Mouse (Mus musculus): ENCODE results near the gene Matk.

Gene Matk

GRCm38 (mm10) chr10:81287513-81288157 lies 34.9 kb downstream of the Matk start:
- DNase-seq = peak; percentile 56 to 88

DNA sequence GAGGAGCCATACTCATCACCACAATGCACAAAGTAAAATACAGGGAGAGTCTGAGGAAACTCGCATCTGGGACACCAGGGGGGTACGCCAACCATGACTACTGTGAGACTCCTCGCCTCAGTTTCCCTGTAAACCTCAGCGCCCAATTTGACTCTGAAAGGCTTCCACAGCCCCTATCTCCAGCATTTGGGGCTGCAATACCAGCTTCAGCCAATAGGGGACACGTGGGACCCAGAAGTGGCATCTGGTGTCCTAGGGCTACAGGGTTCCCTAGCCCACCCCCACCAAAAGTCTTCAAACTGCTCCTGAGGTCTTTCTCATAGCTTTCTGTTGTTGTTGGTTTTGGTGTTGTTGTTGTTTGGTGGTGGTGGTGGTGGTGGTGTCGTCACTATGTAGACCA lies 35.9 kb downstream of the Matk start:
- peak; percentile 69 to 85 for DNase-seq

DNA sequence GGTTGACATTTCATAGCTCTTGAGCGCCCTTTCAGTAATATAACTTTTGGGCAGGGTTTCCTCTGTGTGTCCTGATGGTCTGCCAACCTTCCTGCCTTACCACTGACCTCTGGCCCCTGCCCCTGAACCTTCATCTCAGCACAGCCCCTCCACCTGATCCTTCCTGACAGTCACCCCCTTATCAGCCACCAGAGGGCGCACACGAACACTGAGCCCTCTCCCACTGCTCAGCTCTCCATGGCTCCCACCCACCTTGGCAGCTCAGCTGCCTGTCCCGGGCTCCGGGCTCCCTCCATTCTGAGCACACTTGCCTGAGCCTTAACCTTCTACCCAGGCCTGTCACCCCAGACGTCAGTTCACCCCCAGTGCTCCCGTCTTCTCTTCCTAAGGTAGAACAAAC lies 36.5 kb downstream of the Matk start:
- DNase-seq = peak; percentile 79 to 80

DNA sequence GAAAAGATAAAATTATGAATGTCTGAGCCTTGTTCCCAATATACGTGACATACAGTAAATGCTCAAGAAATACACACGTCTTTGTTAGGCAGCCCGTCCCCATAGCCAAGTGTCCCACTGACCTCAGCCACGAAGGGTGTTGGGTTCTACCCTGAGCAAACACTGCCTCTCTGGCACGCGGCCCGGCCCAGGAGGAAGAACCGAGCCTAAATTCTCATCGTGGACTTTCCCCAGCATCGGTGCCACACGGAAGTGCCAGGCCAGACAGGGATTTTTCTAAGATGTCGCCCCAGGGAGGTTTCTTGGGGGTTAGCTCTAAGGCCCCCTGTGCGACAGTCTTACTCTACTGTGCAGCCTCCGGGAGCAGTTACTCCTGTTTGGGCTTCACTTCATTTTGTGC lies 37.1 kb downstream of the Matk start:
- DNase-seq = no peak

DNA sequence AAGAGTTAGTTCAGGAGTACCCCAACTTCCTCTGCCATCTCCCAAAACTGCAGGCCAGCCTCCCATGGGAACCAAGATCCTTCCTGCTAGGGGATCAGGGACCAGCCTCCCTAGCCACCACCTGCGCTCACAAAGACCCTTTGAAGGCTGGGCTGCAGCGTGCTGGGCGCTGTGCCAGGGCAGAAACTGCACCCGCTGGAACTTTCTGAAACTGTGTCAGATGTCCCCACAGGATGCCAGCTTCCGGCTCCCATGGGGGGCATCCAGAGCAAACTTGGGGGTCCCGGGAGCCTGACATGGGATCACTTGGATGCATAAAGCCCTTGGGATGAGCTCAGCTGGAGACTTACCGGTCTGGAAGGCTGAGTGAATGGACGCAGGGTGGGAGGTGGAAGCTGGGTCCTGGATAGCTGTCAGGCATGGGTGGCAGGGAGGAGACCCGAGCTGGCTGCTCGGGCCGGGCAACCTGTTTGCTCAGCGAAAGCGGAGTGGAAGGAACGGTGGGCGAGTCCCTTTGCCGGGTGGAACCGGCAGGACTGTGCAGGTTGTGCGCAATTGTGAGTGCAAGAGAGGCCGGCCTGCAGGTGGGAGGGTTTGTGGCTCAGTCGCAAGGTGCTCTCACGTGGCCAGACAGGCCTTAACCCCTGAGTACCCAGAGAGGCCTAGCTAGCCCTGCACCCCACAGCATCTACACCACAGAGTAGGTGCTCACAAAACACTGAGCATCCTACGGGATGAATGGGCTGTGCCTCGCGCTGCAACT lies 38.1 kb downstream of the Matk start:
- peak in 1 of 2 experiments; percentile 39 for DNase-seq

- no peak for DNase-seq
These were observed 38.9 kb downstream of the Matk start, which contains the start of gene Tjp3 for GRCm38 (mm10) chr10:81291511-81292104. Gene Tjp3, minus strand, starts transcription at chr10:81291581.

DNA sequence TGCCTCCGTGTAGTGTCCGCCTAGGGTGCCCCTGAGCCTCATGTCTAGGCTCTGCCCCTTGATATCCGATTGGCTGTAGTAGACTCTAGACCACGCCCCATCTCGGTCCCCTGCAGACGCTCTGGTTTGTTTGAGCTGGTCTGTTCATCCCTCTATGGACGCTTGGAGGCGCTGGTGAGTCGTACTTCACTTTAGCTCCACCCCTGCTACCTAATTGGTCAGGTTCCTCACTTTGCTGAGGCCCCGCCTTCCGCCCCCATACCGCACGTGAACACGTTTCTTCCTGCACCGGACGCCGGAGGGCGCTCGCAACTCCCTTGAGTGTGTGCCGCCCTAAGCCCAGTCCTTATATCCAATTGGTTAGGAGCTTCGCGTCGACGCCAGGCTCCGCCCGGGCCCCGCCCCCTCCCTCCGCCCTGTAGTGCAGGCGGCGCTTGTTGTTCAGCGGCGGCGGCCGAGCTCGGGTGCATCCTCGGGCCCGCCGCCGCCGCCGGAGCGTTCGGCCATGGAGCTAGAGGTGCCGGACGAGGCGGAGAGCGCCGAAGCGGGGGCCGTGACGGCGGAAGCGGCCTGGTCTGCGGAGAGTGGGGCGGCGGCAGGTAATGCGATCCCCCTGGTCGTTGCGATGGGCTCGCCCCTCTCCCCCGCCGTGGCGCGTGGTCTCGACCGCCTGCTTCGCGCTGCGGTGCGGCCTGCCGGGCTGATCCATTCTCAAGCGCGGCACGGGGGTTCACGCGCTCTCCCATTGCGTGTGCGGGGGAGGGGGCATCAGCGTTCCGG lies 40.0 kb downstream of the Matk start, which contains the start of gene Pip5k1c:
Pip5k1c (plus strand) TSS at position 410 of the 780 bp plus-strand sequence.
- DNase-seq = peak; percentile 100

DNA sequence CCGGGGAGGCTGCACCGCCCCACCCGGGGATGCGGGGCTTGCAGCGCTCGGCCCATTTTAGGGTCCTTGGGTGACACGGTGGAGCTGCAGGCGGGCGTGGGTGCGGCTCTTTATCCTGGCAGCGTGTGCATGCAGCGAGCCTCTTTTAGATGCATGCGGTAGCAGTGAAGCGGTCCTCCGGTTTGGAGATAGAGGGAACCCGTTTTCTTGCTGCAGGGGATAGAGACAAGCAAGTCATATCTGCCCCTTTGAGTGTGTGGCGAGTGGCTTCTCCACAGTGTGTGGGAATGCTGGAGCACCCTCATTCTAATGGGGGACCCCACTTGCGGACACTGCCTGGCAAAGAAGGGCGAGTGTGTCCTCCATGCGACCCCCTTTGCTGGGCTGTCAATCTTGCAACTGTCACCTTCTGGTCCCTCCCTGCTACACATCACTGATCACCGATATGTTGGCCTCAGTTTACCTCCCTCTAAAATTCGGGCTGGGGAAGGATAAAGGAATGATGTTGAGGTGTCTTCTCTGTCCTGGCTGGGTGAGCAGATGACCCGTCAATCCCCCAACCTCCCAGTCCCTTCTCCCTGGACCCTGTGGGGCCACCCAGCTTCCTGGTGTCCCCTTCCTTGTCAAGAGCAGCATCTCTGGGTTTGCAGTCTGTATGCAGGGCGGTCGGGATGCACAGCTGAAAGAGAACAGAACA lies 40.7 kb downstream of the Matk start:
- DNase-seq = no peak

DNA sequence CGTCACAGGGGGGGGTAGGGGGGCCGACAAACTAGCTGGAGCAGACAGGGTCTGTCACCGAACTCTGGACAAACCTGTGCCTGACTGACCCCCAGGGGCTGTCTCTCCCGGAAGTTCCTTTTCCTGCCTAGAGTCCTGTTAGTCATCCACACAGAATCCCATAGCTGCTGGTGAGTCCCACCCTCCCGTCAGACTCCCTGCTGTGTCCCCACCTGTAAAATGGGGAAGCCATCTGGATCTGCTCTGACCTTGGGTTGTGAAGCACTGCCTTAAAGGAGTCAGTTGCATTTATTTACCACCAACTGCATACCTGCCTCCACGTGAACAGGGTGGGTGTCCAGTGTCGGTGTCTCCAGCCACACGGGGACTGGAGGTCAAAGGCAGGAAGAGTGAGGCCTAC lies 41.7 kb downstream of the Matk start:
- DNase-seq = peak; percentile 80 to 83

GRCm38 (mm10) chr10:81295185-81295584 lies 42.5 kb downstream of the Matk start:
- peak in 1 of 2 experiments; percentile 47 for DNase-seq

GRCm38 (mm10) chr10:81297246-81297645 lies 44.5 kb downstream of the Matk start:
- no peak for DNase-seq

GRCm38 (mm10) chr10:81297845-81298244 lies 45.1 kb downstream of the Matk start:
- DNase-seq = no peak

DNA sequence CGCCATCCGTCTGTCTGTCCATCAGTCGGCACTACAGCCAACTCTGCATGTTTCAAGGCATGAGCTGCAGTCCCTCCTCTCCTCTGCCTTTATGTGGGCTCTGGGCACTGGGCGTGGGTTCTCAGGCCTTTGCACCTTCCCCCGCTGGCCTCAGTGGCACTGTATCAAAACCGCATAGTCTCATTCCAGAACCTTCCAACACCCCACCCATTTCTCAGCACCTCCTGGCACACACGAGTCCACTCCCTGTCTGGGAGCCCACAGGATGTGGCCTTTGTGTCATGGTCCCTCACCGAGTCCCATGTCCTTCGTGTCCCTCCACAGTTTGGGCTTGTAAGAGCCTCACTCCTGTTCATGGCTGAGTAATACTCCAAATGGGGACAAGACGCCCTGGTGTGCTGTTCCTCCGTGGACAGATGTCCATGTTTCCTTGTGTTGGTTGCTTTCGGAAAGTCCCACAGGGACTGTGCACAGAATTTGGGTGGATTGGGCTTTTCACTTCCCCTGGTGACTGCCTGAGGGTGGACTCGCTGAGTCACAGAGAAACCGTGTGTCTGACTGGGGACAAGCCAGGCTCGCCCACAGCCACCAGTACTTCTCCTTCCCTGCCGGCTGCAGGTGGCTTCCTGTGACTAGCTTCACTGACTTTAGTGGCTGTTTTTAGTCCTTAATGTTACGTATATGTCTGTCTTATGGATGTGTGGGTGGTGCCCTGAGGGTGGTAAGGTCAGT lies 45.8 kb downstream of the Matk start:
- no peak for DNase-seq

DNA sequence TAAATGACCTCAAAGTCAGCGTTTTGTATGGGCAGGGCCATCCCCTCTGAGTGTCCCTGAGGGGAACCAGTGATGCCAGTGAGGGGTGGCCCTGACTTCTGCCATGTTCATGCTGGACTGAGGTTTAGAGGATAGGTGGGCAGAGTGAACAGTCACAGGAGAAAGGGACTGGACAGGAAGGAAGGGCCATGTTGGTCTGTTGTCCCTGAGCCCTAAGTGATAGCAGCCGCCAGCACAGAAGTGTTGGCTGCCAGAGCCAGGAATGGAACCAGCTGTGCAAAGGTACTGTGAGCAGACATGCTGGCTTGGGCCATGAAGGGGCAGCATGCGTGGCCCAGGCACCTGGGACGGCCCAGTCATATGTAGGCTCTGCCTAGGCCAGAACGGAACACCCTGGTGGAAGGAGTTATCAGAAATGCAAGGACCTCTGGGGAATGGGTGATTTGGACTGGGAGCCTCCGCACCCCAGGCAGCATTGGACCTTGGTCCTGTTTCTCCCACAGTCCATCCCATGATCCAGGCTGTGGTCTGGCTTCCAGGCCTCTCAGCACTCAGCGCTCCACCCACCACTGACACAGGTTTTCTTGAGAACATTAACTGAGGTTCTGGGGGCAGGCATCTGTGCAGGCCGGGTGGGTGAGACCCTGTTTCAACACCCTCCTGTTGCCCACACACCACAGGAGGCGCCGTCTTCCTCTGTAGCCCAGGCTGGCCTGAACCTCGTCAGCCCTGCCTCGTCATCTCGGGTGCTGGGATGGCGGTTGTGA lies 47.0 kb downstream of the Matk start:
- DNase-seq = no peak

- no peak for DNase-seq
These were observed 47.7 kb downstream of the Matk start for GRCm38 (mm10) chr10:81300352-81300907.

GRCm38 (mm10) chr10:81301321-81301720 lies 48.6 kb downstream of the Matk start:
- DNase-seq = peak; percentile 59 to 76

GRCm38 (mm10) chr10:81302288-81302687 lies 49.6 kb downstream of the Matk start:
- no peak for DNase-seq

- no peak for DNase-seq
These were observed 50.1 kb downstream of the Matk start for GRCm38 (mm10) chr10:81302781-81303218.

DNA sequence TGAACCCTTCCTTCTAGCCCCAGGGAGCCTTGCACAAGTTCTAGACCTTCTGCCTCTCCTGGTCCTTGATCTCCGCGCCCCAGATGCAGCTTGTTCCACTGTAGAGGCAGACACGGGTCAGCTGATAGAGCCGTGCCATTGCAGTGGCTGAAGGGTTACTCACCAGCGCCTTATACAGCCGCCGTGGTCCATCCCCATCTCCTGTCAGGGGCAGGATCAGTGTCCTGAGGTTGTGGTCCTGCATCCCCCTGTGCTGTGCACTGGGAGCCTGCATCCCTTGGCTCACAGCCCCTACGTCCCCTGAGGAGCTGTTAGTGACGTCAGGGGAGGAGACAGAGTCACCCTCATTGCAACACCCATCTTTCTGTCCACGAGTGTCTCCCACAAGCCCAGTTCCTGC lies 50.5 kb downstream of the Matk start:
- DNase-seq = no peak

- DNase-seq = no peak
These were observed 51.0 kb downstream of the Matk start for GRCm38 (mm10) chr10:81303761-81304160.

Measured in cerebellum, postnatal 14 days (tissue).